Mouse (Mus musculus) heart, postnatal 10 days (tissue): ENCODE results near the gene Gucy1a1. TPM values are rescaled to one million over a fixed set of nuclear protein-coding genes. Genes with fewer than 3 reads are reported as not detected.
"Not testable (repeated sequence)": the region's sequence is repeated elsewhere in the genome, so short reads cannot be mapped to it uniquely, and the experiment has no call there.

Experiments used
- DNase-seq, 2 experiments: peaks; one replicate each; pipeline ENCODE4 v3.0.0; 2021
- intact Hi-C: fragments of 180-260 bp; cut with DNase I; formaldehyde crosslinking; loops from one replicate; pipeline ENCODE4 v1.15.1; 2025
- total RNA-seq, 2 experiments: library from RNA; stranded (reverse); gene quantifications; 2 replicates each; pipeline ENCODE4 v1.2.3; 2021

Gucy1a1 gene
- total RNA-seq, result 10 to 100 TPM; 38.9 to 49.6 TPM

DNA sequence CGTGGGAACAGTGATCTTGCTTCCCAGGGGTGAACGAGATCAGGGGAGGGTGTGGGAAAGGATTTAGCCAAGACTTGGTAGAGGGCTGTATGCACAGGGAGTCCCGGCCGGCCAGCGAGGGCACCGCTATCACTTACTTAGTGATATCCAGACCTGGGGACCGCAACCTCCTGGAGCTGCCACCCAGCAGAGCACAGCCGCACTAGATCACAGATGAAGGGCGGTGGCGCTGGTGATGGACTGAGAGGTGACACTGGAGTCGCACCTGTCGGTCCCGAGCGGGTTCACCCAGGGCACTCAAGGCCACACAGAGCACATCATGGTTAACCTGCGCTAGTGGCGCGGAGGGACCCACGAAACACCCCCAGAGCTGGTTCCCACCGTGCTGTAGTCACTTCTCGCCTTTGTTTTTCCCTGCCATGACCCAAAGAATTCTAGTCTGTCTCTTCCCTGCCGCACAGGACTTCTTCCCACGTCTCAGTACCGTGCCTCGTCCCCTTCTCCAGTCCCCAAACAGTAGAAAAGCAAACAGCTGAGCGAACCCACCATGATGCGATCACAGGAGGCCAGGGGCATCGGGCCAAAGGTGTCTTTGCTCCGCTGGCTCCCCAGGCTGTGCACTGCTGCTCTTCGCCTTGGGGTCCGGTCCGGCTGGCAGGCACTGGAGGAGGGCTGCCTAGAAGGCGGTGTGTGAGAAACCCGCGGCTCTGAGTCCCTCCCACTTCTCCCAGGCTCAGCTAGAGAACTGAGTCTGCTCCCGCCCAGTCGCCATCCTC, at the start of gene Gucy1a1:
Gene Gucy1a1, minus strand, starts transcription at position 664 of the 776 bp plus-strand sequence.
- intact Hi-C loops, result loop anchor here (5.0 kb wide), 1 partner anchor 98 kb away; no protein-coding TSS in a partner anchor
- peak; percentile 62 to 64 for DNase-seq

DNA sequence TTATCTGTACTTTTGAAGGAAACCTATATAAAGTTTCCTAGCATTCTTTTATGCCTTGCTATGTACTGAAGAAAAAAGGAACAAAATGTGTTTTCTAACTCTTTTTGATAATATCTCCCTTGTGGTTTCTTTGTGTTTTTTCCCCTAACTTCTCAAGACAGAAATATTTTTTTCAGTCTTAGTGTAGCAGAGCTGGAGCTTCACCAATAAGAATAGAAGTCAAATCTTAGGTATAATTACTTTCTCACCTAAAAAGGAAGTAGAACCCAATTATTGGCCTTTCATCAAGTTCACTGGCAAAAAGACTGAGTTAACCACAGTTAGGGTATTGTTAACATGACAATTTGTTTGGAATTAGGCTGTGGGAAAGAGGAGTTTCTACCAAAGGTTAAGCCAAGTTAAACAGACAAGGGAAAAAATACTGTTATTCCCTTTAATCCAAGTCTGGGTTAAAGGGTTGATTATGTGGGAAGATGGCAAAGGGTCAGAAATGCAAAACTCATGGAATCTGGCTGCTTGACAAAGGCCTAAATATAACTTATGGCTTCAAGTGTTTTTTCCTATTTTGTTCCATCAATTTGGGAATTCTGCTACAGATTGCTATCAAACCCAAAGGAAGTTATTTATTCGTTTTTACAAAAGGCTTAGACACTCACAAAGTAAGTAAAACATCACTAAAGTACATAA, 46.1 kb upstream of the Gucy1a1 start:
- intact Hi-C loops, result no loop called here
- peak in 1 of 2 experiments; percentile 4 for DNase-seq

DNA sequence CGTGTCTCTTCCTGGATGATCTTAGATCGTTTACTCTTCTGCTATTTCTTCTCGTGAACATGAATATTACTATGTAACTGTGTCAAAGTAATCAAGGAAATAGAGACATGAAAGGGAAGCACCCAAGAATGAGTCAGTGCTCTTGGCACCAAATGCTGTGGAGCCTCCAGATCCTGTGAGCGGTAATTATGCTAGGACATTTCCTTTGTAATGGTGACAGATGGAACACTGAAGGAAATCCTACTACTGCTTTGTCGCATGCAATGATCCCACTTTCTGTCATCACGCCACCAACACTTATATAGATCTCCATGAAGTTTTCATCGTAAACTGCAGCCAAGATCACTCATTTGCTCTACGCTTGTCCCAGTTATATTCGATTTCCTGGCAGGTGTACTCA, 40.0 kb upstream of the Gucy1a1 start:
- DNase-seq, result peak; percentile 37 to 47
- intact Hi-C loops, result no loop called here

DNA sequence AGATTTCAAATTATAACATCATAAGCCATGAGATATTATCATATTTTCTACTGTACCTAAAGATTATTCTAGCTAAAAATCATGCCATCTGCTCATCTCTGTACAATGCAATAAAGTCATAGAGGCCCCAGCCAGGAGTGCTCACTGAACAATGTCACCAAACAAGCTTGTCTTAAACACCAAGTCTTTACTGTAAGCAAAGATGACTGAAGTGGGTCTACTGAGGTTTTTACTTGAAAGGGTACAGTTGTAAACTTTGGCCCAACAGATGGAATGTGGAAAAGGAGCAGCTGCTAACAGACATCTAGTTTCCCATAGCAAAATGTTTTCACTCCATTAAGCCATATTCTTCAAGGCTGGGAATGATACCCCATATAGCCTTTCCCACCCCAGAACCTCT, 35.9 kb upstream of the Gucy1a1 start:
- intact Hi-C loops, result no loop called here
- DNase-seq, result no peak

DNA sequence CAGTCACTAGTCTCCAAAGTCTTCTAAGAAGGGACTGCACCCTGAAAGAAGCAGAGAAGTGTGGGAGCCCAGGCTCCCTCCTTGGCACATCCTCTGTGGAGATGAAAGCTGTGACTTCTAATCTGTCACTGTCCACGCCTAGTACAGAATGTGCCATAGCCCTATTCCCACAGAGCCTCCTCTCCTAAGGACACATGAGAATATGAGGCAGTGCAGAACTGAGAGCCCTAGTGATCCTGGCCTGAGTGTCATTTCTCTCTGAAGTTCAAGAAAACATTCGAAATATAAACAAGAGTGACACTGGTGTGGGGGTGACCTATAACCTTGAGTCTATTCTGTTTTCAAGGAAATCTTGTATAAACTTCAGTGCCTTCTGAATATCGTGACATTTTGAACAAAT, 34.7 kb upstream of the Gucy1a1 start:
- intact Hi-C loops, result no loop called here

DNA sequence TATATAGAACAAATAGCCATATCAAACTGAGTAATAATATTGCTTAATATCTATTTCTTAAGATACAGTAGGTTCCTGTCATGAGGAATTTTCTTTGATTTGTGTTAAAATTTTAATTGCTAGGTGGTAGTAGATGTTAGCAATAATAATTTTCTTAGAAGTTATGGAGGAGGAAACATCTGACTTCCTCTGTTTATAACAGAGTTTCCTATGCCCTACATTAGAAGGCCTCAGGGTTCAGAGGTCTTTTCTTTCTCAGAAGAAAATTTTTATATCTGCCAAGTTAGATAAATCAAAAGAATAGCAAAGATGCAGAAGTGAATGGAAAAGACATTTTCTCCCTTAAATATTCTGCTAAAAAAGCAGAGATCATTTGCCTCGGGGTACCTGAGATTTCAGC, 29.9 kb upstream of the Gucy1a1 start:
- intact Hi-C loops, result no loop called here
- no peak for DNase-seq

More for the DNA sequence above, 34.7 kb upstream of the Gucy1a1 start:
- DNase-seq, result no peak

DNA sequence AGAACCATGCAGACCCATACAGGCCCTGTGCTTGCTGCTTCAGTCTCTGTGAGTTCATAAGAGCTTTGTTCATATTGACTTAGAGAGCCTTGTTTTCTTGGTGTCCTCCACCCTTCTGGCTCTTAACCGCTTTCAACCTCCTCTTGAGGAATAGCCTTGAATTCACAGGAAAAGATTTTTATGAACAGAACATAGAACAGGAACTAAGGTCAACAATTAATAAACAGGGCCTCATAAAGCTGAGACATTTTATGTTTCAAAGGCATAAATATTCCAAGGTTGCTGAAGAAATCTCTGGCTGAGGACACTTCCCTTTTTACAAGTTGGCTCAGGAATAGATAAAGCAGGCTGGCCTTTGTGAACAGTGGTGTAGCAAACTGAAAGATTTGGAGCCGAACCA, 21.5 kb upstream of the Gucy1a1 start:
- no peak for DNase-seq
- intact Hi-C loops, result no loop called here

DNA sequence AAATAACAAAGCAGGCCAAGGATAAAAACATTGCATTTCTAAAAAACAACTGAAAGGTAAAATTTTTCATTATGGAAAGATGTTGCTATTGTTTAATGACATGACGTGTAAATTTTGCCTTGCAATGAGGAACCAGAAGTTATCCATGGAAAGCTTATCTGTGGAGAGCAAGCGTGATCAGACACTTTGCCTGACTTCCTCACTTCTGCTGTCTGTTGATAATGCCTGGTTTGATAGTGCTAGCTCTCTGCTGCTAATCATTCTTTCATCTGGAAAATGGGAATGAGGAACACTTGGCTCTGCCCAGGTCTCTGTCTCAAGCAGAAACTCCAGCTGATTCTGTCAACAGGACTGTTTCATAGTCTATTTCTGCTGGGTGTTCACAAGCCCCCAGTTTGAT, 20.3 kb upstream of the Gucy1a1 start:
- intact Hi-C loops, result no loop called here
- no peak for DNase-seq

DNA sequence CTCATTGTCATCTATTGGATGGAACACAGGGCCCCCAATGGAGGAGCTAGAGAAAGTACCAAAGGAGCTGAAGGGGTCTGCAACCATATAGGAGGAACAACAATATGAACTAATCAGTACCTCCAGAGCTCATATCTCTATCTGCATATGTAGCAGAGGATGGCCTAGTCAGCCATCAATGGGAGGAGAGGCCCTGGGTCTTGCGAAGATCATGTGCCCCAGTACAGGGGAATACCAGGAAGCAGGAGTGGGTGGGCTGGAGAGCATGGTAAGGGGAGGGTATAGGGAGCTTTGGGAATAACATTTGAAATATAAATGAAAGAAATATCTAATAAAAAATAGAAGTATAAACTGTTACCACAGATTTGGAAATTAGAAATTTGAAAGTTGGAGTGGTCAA, 17.4 kb upstream of the Gucy1a1 start:
- DNase-seq, intact Hi-C loops: not testable (repeated sequence)

DNA sequence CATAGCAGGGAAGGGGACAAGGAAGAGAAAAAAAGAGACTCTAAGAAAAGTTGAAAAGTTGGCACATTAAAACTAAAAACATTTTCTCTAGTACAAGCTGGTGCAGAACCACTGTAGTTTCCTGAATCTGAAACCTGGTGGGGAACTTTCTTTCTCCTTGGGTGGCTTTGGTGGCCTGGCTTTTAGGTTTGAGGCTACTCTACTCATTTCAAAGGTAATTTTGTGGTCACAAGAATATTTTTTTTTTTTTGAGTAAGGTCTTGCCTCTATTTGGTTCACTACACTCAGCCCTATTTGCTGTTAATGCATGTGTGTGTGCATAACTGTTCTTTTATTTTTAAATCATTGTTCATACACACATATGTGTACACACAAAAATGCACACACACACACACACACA, 389 bp upstream of the Gucy1a1 start:
- intact Hi-C loops, result loop anchor here (5.0 kb wide), 1 partner anchor 99 kb away; no protein-coding TSS in a partner anchor
- DNase-seq, result no peak

DNA sequence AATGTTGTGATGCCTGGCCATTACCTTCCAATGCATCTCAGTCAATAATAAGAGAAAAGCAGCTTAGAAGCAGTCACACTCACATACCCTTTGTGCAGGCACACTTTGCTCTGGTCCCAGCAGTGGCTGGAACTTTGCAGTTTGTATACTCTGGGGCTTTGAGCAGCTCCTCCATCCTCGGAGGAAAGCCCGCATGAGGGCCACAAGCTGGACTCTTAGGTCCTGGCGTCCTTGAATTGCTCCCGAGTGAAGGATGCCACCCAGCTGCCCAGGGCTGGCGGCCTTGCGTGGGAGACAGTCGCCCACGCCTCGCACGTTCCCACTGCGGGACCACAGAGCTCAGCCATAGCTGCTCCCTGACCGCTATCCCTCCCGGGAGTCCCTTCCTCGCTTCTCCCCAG, 864 bp downstream of the Gucy1a1 start:
- intact Hi-C loops, result loop anchor here (5.0 kb wide), 2 partner anchors 97 to 188 kb away; no protein-coding TSS in a partner anchor
- peak; percentile 19 to 20 for DNase-seq

DNA sequence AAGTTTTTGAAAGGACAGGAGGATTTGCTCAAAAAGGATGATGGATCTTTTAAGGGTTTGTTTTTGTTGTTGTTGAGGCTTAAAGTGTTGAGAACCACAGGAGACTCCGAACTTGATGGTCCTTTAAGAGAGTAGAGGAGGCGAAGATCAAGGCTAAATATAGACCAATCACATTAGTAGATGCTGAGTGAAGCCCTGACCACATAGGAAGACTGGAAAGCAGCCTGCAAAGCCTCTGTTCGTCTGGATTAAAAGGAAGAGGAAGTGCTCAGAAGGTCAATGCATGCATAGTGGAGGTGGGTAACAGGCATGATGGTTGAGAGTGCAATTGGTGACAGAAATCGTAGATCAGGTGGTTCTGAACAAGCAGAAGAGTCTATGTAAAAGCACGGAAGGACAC, 4.8 kb downstream of the Gucy1a1 start:
- peak; percentile 19 to 20 for DNase-seq
- intact Hi-C loops, result loop anchor here (5.0 kb wide), 1 partner anchor 192 kb away; no protein-coding TSS in a partner anchor

DNA sequence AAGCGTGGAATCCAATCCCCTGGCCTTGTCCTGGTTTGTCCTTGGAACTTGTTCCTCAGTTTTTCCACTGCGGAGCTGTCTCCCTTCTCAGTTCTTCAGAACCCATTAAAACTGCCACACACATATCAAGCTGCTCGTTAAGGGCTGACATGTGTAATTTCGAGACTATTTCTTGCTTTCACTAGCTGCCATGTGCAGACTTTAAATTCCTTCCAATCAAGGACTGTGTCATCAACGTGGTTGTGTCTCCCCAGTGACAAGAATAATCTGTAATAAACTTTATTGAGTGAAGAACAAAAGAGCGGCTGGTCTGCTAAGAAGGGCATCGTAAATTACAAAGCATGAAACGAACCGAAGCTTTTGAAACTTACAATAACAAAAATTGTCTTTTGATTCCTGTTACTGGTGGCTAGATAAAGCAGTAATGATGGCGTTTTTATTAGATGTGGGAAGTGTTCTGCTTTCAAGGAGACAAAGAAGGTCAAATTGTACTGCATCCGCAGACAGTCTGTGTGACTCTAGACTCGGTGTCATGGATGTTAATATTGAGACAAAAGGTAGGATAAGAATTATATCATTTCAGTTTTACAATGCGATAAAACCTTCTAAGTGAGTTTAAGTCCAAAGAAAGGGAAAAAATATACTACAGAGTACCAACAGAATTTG, 7.5 kb downstream of the Gucy1a1 start:
- intact Hi-C loops, result no loop called here
- no peak for DNase-seq

DNA sequence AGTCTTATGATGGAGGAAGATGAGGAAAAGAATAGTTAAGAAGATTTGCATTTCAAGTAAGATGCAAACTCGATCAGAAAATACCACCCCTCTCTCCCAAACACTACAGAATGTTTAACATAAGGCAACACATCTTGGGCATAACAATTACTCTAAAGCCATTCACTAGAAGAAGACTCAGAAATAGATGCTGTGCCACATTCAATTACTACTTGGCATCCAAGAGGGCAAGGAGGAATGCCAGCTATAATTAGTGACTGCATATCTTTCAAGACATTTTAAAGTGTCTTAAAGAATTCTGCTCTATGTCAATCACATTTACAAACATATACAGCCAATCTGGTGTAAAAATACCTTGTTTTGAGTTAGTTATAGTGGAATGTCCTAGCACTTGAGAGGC, 10.1 kb downstream of the Gucy1a1 start:
- no peak for DNase-seq
- intact Hi-C loops, result no loop called here

DNA sequence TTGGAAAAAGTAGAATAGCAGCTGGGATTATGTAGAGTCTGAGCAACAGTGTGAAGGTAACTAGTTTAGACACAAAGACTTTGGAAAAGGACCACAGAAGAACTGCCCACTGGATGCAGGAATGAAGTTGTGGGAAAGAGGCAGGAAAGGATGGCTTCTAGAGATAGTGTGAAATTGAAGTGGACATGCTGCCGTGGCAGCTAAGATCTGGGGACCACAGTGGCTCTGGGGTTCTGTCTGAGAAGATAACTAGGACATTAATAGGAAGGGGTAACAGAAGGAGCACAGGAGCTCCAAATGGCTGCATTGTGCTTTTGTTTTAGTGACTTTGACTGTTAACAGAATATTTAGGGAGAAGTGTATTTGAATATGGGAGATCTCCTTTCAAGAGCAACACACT, 16.3 kb downstream of the Gucy1a1 start:
- intact Hi-C loops, result no loop called here
- DNase-seq, result no peak

DNA sequence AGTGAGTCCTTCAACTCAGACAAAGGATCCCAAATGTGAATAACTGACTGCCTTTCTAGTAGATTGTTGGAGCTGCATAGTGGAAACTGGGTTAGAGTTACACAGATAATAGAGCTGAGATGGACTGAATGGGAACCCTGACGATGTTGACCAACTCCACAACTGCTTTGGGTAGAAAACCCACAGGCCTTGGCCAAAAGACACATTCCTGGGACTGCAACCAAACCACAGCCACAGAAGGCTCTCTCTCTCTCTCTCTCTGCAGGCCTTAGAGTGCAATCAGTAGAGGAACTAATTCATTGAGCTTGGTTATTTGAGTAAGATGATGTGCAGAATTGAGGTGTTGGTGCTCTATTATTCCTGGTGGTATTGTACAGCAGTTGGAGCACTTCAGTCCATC, 21.0 kb downstream of the Gucy1a1 start:
- DNase-seq, result no peak
- intact Hi-C loops, result no loop called here

DNA sequence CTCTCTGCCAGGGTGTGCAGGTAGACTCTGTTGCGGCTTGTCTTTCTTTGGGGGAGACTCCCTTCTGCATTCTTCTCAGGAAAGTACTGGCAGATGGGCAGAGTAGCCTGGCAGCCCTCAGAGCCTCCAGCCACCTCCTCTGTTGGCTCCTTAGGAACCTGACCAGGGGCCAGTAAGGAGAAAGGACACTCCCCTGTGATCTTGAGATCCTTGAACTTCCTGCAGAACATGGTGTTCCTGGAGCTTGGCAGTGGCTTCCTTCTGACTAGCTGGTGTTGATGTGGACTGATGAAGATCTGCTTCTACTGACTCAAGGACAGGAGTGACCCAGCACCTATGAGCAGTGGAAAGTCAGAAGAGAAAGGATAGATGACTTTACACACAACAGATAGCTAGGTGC, 26.7 kb downstream of the Gucy1a1 start:
- intact Hi-C loops, result no loop called here

DNA sequence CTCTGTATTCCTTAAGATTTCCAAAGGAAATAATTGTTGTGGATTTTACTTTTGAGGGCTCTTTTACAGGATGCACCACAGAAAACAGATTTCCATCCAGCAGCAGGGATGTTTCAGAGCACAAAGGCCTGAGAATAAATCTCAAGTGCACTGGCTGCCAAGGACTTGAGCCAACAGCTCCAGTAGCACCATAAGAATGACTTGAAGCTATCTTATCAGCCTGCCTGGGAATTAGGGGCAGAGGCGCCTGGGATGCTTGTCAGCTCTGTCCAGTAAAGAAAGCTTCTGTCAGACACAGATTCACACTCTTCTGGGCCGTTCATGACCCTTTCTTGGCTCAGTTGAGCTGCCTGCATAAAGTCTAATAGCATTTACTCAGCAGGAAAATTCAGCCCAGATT, 33.1 kb downstream of the Gucy1a1 start:
- peak; percentile 72 to 78 for DNase-seq
- intact Hi-C loops, result no loop called here

More for the DNA sequence above, 26.7 kb downstream of the Gucy1a1 start:
- no peak for DNase-seq

DNA sequence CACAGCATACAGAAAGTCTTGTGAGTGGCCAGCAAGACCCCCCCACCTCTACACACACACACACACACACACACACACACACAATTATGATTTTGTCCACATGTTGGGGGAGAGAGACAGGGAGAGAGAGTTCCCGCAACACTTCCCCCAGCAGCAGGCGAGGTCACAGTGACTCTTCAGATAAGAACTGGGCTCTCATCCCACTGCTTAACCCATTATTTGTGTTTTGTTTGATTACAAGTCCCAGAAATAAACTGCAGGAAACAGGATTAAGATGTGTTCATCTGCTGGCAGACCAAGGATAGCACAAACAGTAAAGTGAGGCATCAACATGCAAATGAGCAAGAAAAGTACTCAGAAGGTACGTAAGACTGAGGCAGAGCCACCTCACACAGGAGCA, 33.6 kb downstream of the Gucy1a1 start:
- intact Hi-C loops, result no loop called here
- DNase-seq, result peak; percentile 59 to 74

DNA sequence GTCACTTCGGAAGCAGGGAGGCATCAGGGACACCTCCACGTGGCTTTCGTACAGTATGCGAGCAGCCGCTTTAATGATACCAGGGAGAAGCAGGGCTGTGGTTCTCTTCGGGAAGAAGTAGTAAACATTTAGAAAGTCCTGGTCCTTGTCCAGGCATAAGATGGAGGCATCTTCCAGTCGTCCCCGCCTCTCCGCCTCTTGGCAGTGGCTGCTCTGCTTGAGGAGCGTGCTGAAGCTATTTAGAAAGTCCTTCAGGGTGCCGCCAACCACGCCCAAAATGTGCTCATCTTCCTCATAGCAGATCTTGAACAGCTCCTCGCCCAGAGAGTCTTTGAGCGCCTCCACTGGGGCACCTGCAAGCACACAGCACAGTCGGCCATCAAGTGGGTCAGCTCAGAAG, 36.6 kb downstream of the Gucy1a1 start:
- DNase-seq, result no peak
- intact Hi-C loops, result loop anchor here (5.0 kb wide), 1 partner anchor 47 kb away; no protein-coding TSS in a partner anchor

DNA sequence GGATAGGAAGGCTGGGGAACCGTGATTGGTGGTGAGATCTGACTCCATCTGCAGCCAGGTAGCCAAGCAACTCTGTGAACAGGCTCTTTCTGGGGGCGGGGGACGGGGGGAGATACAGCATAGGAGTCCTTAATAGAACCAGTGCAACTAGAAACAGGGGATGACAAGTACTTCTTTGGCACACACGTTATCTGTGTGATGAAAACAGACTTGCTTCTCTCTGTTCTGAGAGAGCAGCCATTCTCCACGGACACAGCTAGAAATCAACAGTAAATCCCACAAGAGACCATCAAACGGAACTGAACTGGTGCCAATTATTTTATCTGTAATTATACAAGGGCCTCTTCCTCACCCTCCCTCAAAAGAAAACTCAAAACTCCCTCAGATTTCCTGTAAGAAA, 41.4 kb downstream of the Gucy1a1 start:
- intact Hi-C loops, result no loop called here
- DNase-seq, result peak in 1 of 2 experiments; percentile 36
